Mouse (Mus musculus) MN1 (cell line): ENCODE measurements around the gene Spsb4.

Source experiments
- DNase-seq: peaks from one replicate; pipeline ENCODE4 v3.0.0-alpha.2; 2016; ENCODE audit warnings: low spot score

Spsb4 gene

DNA sequence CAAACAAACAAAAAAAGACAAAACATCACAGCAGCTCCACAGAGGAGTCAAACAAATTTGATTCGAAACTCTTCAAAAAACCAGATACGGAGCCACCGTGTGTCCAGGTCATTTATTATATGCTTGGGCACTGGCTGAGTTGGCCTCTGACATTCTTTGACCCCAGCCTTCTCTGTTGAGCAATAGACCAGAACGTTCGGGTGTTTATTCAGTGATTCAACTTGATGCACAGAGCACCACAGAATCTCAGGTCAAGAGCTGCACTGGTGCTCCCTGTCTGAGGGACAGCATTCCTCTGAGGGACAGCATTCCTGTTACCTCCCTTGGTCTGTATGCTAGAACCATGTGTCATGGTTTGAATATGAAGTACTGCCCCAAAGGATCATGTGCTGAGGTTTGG is 125.1 kb downstream of the Spsb4 start:
- DNase-seq: no peak
